Mouse (Mus musculus): ENCODE data around the gene Bcl11b. TPM values are rescaled to one million over a fixed set of nuclear protein-coding genes. Genes with fewer than 3 reads are reported as not detected.

Bcl11b gene
- polyA plus RNA-seq, 1 experiment from 2014 or later: 4.6 TPM

- Histone ChIP-seq H3K4me3 (ENCODE audit: low read depth, low read length) (no peak overlapping the region), H3K9ac (ENCODE audit: low read length) (no peak overlapping the region), H3K9me3 (ENCODE audit: control insufficient read depth, low read length) (no peaks in the 10 kb centered on the region), H3K27me3 (ENCODE audit: control insufficient read depth, insufficient read depth, low read length) (no peaks in the 10 kb centered on the region), H3K4me2 (replicated peaks; ENCODE audit: low read depth) (no peak overlapping the region), H3K4me1 (replicated peaks; ENCODE audit: control insufficient read depth, insufficient read depth) (no peaks in the 10 kb centered on the region), H3K27ac (replicated peaks) (no peak overlapping the region), H3K36me3 (ENCODE audit: control insufficient read depth, insufficient read depth, low read length) (no peaks in the 10 kb centered on the region)
- no peak for ATAC-seq (ENCODE audit: low FRiP score, low TSS enrichment)
- 77% methylated on average over 7 of the region's 7 CpGs for WGBS
- TF ChIP-seq CTCF (IDR thresholded peaks at IDR 0.05; ENCODE audit: low read depth) (no peak), EP300 (optimal IDR thresholded peaks at IDR 0.05) (no peak)
- DNase-seq (ENCODE audit: low spot score): no peak
Measured at GRCm38 (mm10) chr12:107890326-107890725, 113.1 kb downstream of the Bcl11b start.

DNA sequence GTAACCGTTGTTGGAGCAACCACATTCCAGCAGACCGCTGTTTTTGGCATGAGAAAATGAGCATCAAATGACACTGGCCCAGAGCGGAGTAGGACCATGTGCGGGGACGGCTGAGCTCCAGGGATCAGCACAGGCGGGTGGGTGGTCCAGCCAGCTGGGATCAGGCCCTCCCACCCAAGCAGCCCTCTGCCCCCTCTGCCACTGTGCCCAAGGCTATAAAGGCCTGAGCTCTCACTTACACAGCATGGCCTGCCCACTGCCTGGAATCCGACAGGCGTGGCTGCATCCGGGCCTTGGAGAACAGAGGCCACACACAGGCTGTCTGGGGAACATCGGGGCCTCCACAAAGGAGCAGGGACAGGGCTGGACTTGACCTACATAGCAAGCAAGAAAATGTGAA is 113.6 kb downstream of the Bcl11b start:
- no peak for TF ChIP-seq EP300 (optimal IDR thresholded peaks at IDR 0.05)
- no peak for TF ChIP-seq CTCF (IDR thresholded peaks at IDR 0.05; ENCODE audit: low read depth)

GRCm38 (mm10) chr12:107888646-107889045 is 114.8 kb downstream of the Bcl11b start:
- H3K4me3 ChIP-seq (ENCODE audit: low read depth, low read length): no peak overlapping the region
- DNase-seq (ENCODE audit: low spot score) (no peak), ATAC-seq (ENCODE audit: low FRiP score, low TSS enrichment) (no peak)
- no peak overlapping the region for H3K4me2 ChIP-seq (replicated peaks; ENCODE audit: low read depth)
- H3K9ac ChIP-seq (ENCODE audit: low read length): no peak overlapping the region
- no peaks in the 10 kb centered on the region for H3K27me3 ChIP-seq (ENCODE audit: control insufficient read depth, insufficient read depth, low read length)
- H3K4me1 ChIP-seq (replicated peaks; ENCODE audit: control insufficient read depth, insufficient read depth): no peaks in the 10 kb centered on the region
- H3K9me3 ChIP-seq (ENCODE audit: control insufficient read depth, low read length): no peaks in the 10 kb centered on the region
- 0 out of 2 replicates have a peak overlapping the region, but pooled peaks have one; percentile 45 for H3K27ac ChIP-seq (replicated peaks)
- H3K36me3 ChIP-seq (ENCODE audit: control insufficient read depth, insufficient read depth, low read length): no peaks in the 10 kb centered on the region
- WGBS: 35% methylated on average over 5 of the region's 5 CpGs
- TF ChIP-seq EP300 (optimal IDR thresholded peaks at IDR 0.05) (no peak), CTCF (IDR thresholded peaks at IDR 0.05; ENCODE audit: low read depth) (no peak)

More for the DNA sequence above, 113.6 kb downstream of the Bcl11b start:
- 64% methylated on average over 10 of the region's 10 CpGs for WGBS
- no peak overlapping the region for H3K9ac ChIP-seq (ENCODE audit: low read length)
- no peak overlapping the region for H3K4me3 ChIP-seq (ENCODE audit: low read depth, low read length)
- no peaks in the 10 kb centered on the region for H3K36me3 ChIP-seq (ENCODE audit: control insufficient read depth, insufficient read depth, low read length)
- no peak overlapping the region for H3K27ac ChIP-seq (replicated peaks)
- H3K4me2 ChIP-seq (replicated peaks; ENCODE audit: low read depth): no peak overlapping the region
- H3K27me3 ChIP-seq (ENCODE audit: control insufficient read depth, insufficient read depth, low read length): no peaks in the 10 kb centered on the region
- DNase-seq (ENCODE audit: low spot score) (no peak), ATAC-seq (ENCODE audit: low FRiP score, low TSS enrichment) (peak; percentile 44)
- H3K9me3 ChIP-seq (ENCODE audit: control insufficient read depth, low read length): no peaks in the 10 kb centered on the region
- H3K4me1 ChIP-seq (replicated peaks; ENCODE audit: control insufficient read depth, insufficient read depth): no peaks in the 10 kb centered on the region

- Histone ChIP-seq H3K4me3 (ENCODE audit: low read depth, low read length) (no peak overlapping the region), H3K27me3 (ENCODE audit: control insufficient read depth, insufficient read depth, low read length) (no peaks in the 10 kb centered on the region), H3K9ac (ENCODE audit: low read length) (no peak overlapping the region), H3K36me3 (ENCODE audit: control insufficient read depth, insufficient read depth, low read length) (no peaks in the 10 kb centered on the region), H3K4me1 (replicated peaks; ENCODE audit: control insufficient read depth, insufficient read depth) (no peaks in the 10 kb centered on the region), H3K4me2 (replicated peaks; ENCODE audit: low read depth) (no peak overlapping the region), H3K9me3 (ENCODE audit: control insufficient read depth, low read length) (no peaks in the 10 kb centered on the region), H3K27ac (replicated peaks) (0 out of 2 replicates have a peak overlapping the region, but pooled peaks have one; percentile 45)
- DNase-seq (ENCODE audit: low spot score) (no peak), ATAC-seq (ENCODE audit: low FRiP score, low TSS enrichment) (peak; percentile 75; the same call in 1 of the 2 replicates)
- TF ChIP-seq CTCF (IDR thresholded peaks at IDR 0.05; ENCODE audit: low read depth) (no peak), EP300 (optimal IDR thresholded peaks at IDR 0.05) (no peak)
- WGBS: 44% methylated on average over 5 of the region's 5 CpGs
Measured at GRCm38 (mm10) chr12:107888049-107888448, 115.4 kb downstream of the Bcl11b start.

GRCm38 (mm10) chr12:107887621-107888020 is 115.8 kb downstream of the Bcl11b start:
- Histone ChIP-seq H3K9ac (ENCODE audit: low read length) (no peak overlapping the region), H3K4me2 (replicated peaks; ENCODE audit: low read depth) (no peak overlapping the region), H3K27ac (replicated peaks) (no peak overlapping the region), H3K4me1 (replicated peaks; ENCODE audit: control insufficient read depth, insufficient read depth) (no peaks in the 10 kb centered on the region), H3K27me3 (ENCODE audit: control insufficient read depth, insufficient read depth, low read length) (no peaks in the 10 kb centered on the region), H3K36me3 (ENCODE audit: control insufficient read depth, insufficient read depth, low read length) (no peaks in the 10 kb centered on the region), H3K4me3 (ENCODE audit: low read depth, low read length) (no peak overlapping the region), H3K9me3 (ENCODE audit: control insufficient read depth, low read length) (no peaks in the 10 kb centered on the region)
- no peak for DNase-seq (ENCODE audit: low spot score)
- TF ChIP-seq CTCF (IDR thresholded peaks at IDR 0.05; ENCODE audit: low read depth): no peak
- TF ChIP-seq EP300 (optimal IDR thresholded peaks at IDR 0.05): no peak
- ATAC-seq (ENCODE audit: low FRiP score, low TSS enrichment): no peak
- 58% methylated on average over 6 of the region's 6 CpGs for WGBS

- no peaks in the 10 kb centered on the region for H3K9me3 ChIP-seq (ENCODE audit: control insufficient read depth, low read length)
- H3K4me3 ChIP-seq (ENCODE audit: low read depth, low read length): no peak overlapping the region
- ATAC-seq (ENCODE audit: low FRiP score, low TSS enrichment): no peak
- no peaks in the 10 kb centered on the region for H3K36me3 ChIP-seq (ENCODE audit: control insufficient read depth, insufficient read depth, low read length)
- TF ChIP-seq EP300 (optimal IDR thresholded peaks at IDR 0.05): no peak
- TF ChIP-seq CTCF (IDR thresholded peaks at IDR 0.05; ENCODE audit: low read depth): no peak
- WGBS: 60% methylated on average over 6 of the region's 6 CpGs
- no peak overlapping the region for H3K27ac ChIP-seq (replicated peaks)
- no peaks in the 10 kb centered on the region for H3K4me1 ChIP-seq (replicated peaks; ENCODE audit: control insufficient read depth, insufficient read depth)
- no peak overlapping the region for H3K4me2 ChIP-seq (replicated peaks; ENCODE audit: low read depth)
- no peaks in the 10 kb centered on the region for H3K27me3 ChIP-seq (ENCODE audit: control insufficient read depth, insufficient read depth, low read length)
- H3K9ac ChIP-seq (ENCODE audit: low read length): no peak overlapping the region
- no peak for DNase-seq (ENCODE audit: low spot score)
Measured at GRCm38 (mm10) chr12:107884330-107885065, 118.9 kb downstream of the Bcl11b start.

All from stomach, postnatal 0 days (tissue).